In the genomic region with DNA sequence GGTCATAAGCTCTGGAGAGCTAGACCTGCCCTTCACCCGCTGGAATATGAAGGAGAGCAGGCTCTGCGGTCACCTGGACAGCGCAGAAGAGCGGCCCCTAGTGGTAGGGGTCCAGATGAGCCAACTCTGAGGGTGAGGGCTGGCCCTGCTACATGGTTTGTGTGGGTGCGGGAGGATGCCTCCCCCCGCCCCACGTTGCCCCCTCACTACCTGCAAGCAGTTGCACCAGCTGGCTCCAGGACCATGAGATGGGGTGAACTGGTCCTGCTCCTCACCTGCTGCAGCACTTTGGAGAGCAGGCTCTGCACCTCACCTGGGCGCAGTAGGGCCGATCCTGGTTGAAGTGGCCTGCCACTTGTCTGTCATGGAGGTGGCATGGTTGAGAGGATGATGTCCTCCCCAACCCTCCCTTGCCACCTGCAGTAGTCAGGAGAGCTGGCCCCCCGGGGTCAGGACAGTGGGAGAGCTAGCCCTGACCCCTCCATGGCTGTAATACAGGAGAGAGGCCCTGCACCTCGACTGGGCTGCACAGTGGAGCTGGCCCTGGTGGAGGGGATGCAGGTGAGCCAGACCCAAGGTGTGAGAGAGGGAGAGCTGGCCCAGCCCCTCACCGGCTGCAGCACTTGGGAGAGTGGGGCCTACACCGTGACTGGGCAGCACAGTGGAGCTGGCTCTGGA, we compare ENCODE assay signal across 8 mouse cellular contexts. TPM values are rescaled to one million over a fixed set of nuclear protein-coding genes. Genes with fewer than 3 reads are reported as not detected.
DNase-seq lines count a peak whose midpoint lies in the region; ATAC-seq and TF ChIP-seq lines count a peak whose summit lies in the region.

No protein-coding gene starts in this region.

- TF ChIP-seq CTCF in kidney, postnatal 0 days (IDR thresholded peaks at IDR 0.05; ENCODE audit: low read depth), result peak; percentile 74

- H3K27me3 ChIP-seq in midbrain, embryonic 10.5 days (ENCODE audit: low read depth, poor library complexity, severe bottlenecking), result peaks cover 5% of the 10 kb centered on the region; the same call in 1 of the 2 replicates
- no peaks in the 10 kb centered on the region for H3K27me3 ChIP-seq in midbrain, embryonic 16.5 days (ENCODE audit: control insufficient read depth, insufficient read depth, low read depth, low read length)
- 0 out of 2 replicates have a peak, but pooled peaks cover 6% of the 10 kb centered on the region for H3K27me3 ChIP-seq in heart, embryonic 13.5 days (replicated peaks)
- no peaks in the 10 kb centered on the region for H3K27me3 ChIP-seq in kidney, postnatal 0 days (ENCODE audit: insufficient read depth, low read length)

- H3K4me2 ChIP-seq in midbrain, embryonic 16.5 days (ENCODE audit: low read length), result no peak overlapping the region
- H3K4me2 ChIP-seq in heart, embryonic 13.5 days, result peak overlapping the region; percentile 56
- H3K4me2 ChIP-seq in kidney, postnatal 0 days (ENCODE audit: low read length), result no peak overlapping the region

- ATAC-seq in midbrain, embryonic 16.5 days, result no peak
- no peak for ATAC-seq in heart, embryonic 13.5 days (ENCODE audit: extremely low read depth, insufficient number of reproducible peaks, low FRiP score, low TSS enrichment)
- 0 out of 2 replicates have a peak, but pooled peaks have one; percentile 49 for ATAC-seq in kidney, postnatal 0 days (replicated peaks; ENCODE audit: low FRiP score, low read depth)
- peak; percentile 89 for ATAC-seq in megakaryocyte-erythroid progenitor cell, adult 5-6 weeks (replicated peaks; ENCODE audit: low FRiP score, low TSS enrichment, poor library complexity, severe bottlenecking)

- no peaks in the 10 kb centered on the region for H3K9me3 ChIP-seq in midbrain, embryonic 10.5 days (replicated peaks)
- no peaks in the 10 kb centered on the region for H3K9me3 ChIP-seq in midbrain, embryonic 16.5 days (replicated peaks; ENCODE audit: control insufficient read depth, low read length, poor library complexity, severe bottlenecking)
- no peaks in the 10 kb centered on the region for H3K9me3 ChIP-seq in heart, embryonic 13.5 days
- H3K9me3 ChIP-seq in kidney, postnatal 0 days (replicated peaks; ENCODE audit: low read length), result no peaks in the 10 kb centered on the region

- no peaks in the 10 kb centered on the region for H3K36me3 ChIP-seq in midbrain, embryonic 10.5 days
- no peaks in the 10 kb centered on the region for H3K36me3 ChIP-seq in midbrain, embryonic 16.5 days (ENCODE audit: control insufficient read depth, insufficient read depth, low read length)
- no peaks in the 10 kb centered on the region for H3K36me3 ChIP-seq in heart, embryonic 13.5 days
- no peaks in the 10 kb centered on the region for H3K36me3 ChIP-seq in kidney, postnatal 0 days (ENCODE audit: insufficient read depth, low read length)

- H3K4me1 ChIP-seq in midbrain, embryonic 10.5 days, result peaks cover 12% of the 10 kb centered on the region; the same call in 1 of the 2 replicates
- no peaks in the 10 kb centered on the region for H3K4me1 ChIP-seq in midbrain, embryonic 16.5 days (ENCODE audit: control insufficient read depth, insufficient read depth, low read length)
- no peaks in the 10 kb centered on the region for H3K4me1 ChIP-seq in heart, embryonic 13.5 days
- no peaks in the 10 kb centered on the region for H3K4me1 ChIP-seq in kidney, postnatal 0 days (replicated peaks; ENCODE audit: insufficient read depth, low read length)

- WGBS in midbrain, embryonic 10.5 days, result 45% methylated on average over 13 of the region's 13 CpGs
- WGBS in midbrain, embryonic 16.5 days, result 48% methylated on average over 13 of the region's 13 CpGs
- WGBS in heart, embryonic 13.5 days, result 43% methylated on average over 13 of the region's 13 CpGs
- 51% methylated on average over 13 of the region's 13 CpGs for WGBS in kidney, postnatal 0 days

- no peak overlapping the region for H3K9ac ChIP-seq in midbrain, embryonic 16.5 days (ENCODE audit: low read depth, low read length)
- H3K9ac ChIP-seq in heart, embryonic 13.5 days, result no peak overlapping the region
- H3K9ac ChIP-seq in kidney, postnatal 0 days (ENCODE audit: low read depth, low read length), result no peak overlapping the region

- peak overlapping the region; percentile 24; the same call in 1 of the 2 replicates for H3K4me3 ChIP-seq in midbrain, embryonic 10.5 days
- no peak overlapping the region for H3K4me3 ChIP-seq in midbrain, embryonic 16.5 days (ENCODE audit: low read depth, low read length)
- H3K4me3 ChIP-seq in heart, embryonic 13.5 days, result 0 out of 2 replicates have a peak overlapping the region, but pooled peaks have one; percentile 17
- H3K4me3 ChIP-seq in kidney, postnatal 0 days (replicated peaks; ENCODE audit: low read depth, low read length), result no peak overlapping the region

- intact Hi-C loops in left cerebral cortex, postnatal 36 days (cut with DNase I), result loop anchor here (5.0 kb wide), 1 partner anchor 78 kb away; a partner anchor contains a TSS

- H3K27ac ChIP-seq in midbrain, embryonic 10.5 days (replicated peaks), result no peak overlapping the region
- no peak overlapping the region for H3K27ac ChIP-seq in midbrain, embryonic 16.5 days (ENCODE audit: low read length)
- H3K27ac ChIP-seq in heart, embryonic 13.5 days (replicated peaks), result no peak overlapping the region
- no peak overlapping the region for H3K27ac ChIP-seq in kidney, postnatal 0 days

- DNase-seq in midbrain, embryonic 10.5 days (ENCODE audit: low spot score), result peak; percentile 33
- DNase-seq in c-Kit-positive CD71-negative TER-119-negative erythroid progenitor cells, embryonic 14.5 days (ENCODE audit: low read depth), result peak; percentile 28
- DNase-seq in kidney, postnatal 0 days (ENCODE audit: low spot score), result peak; percentile 44
- peak; percentile 72 for DNase-seq in thymus, postnatal 4 days
- DNase-seq in left cerebral cortex, postnatal 36 days (ENCODE audit: low spot score in 2 of 2), result no peak

RNA-seq across cellular contexts. Expression of a gene that starts 29.1 kb away (rescaled TPM):
- polyA plus RNA-seq in midbrain, embryonic 10.5 days (2016; fragmentation: Nextera tagmentation; extraction: Ambion mirVana), result 1.4 and 2.2 TPM in 2 replicates
- 35.7 and 40.9 TPM in 2 replicates for polyA plus RNA-seq in midbrain, embryonic 16.5 days (2015; fragmentation: Nextera tagmentation; extraction: Ambion mirVana)
- 0.33 TPM in 2 replicates for polyA plus RNA-seq in heart, embryonic 13.5 days (2015; fragmentation: Nextera tagmentation; extraction: Ambion mirVana)
- polyA plus RNA-seq in kidney, postnatal 0 days (2015; fragmentation: Nextera tagmentation; extraction: Ambion mirVana), result 1.3 and 1.9 TPM in 2 replicates
- total RNA-seq in megakaryocyte-erythroid progenitor cell, adult 5-6 weeks (2014; fragmentation: Nextera tagmentation), result 0.17 TPM in 1 of 2 replicates, not detected in the other
- not detected in 2 replicates for total RNA-seq in megakaryocyte-erythroid progenitor cell, adult 5-6 weeks (2017)
- 100 to 1,000 TPM; 128 to 164 TPM for total RNA-seq in left cerebral cortex, postnatal 36 days (2021)

Comparison
In these comparisons a context has a peak if more than half of its experiments do, and no peak if none do; other contexts are left out.
1. H3K4me3 ChIP-seq: peak in midbrain, embryonic 10.5 days (single experiment) and heart, embryonic 13.5 days (single experiment); none in midbrain, embryonic 16.5 days (single experiment) and kidney, postnatal 0 days (single experiment).
2. RNA of a gene that starts 29.1 kb away (polyA plus RNA-seq): 35.7 to 40.9 TPM in midbrain, embryonic 16.5 days; 1.4 to 2.2 TPM in midbrain, embryonic 10.5 days, 1.3 to 1.9 TPM in kidney, postnatal 0 days and 0.33 TPM in heart, embryonic 13.5 days; every median in the first group is over 10 times any median in the second.
3. DNase-seq: peak in midbrain, embryonic 10.5 days (single experiment), c-Kit-positive CD71-negative TER-119-negative erythroid progenitor cells, embryonic 14.5 days (single experiment), kidney, postnatal 0 days (single experiment) and thymus, postnatal 4 days (single experiment); none in left cerebral cortex, postnatal 36 days (0 of 2).
4. ATAC-seq: peak in kidney, postnatal 0 days (single experiment) and megakaryocyte-erythroid progenitor cell, adult 5-6 weeks (single experiment); none in midbrain, embryonic 16.5 days (single experiment) and heart, embryonic 13.5 days (single experiment).